Mouse (Mus musculus) G1E (cell line): ENCODE data around the gene Slc44a2.

Source experiments
- CTCF ChIP-seq: IDR thresholded peaks from 2 replicates; pipeline ENCODE4 v1.5.1; 2012; ENCODE audit warnings: low read depth, low read length, inconsistent platforms, mixed read lengths
- TAL1 ChIP-seq: conservative IDR thresholded peaks from 2 replicates; pipeline ENCODE4 v1.6.1; 2012; ENCODE audit warnings: low read depth, low read length, inconsistent platforms, mixed read lengths

DNA sequence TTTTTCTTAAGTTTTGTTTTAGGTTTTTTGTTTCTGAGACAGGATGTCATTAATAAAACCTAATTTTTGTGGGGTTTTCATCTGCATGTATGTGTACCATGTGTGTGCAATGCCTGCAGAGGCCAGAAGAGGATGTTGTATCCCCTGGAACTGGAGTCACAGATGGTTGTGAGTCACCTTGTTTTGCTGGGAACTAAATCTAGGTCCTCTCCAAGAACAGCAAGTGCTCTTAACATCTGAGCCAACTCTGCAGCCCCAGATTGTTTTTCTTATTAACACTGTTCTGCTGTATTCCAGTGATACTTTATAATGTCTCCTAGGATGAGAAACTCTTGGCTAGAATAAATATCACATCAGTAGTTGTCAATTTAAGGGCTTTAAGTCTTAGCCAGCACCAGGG, 60.4 kb downstream of the Slc44a2 start:
- TF ChIP-seq TAL1 = no peak
- no peak for TF ChIP-seq CTCF
